Mouse (Mus musculus) gastrocnemius, adult 8-10 months (tissue): Measurements from ENCODE around the gene Bloc1s4. TPM values are rescaled to one million over a fixed set of nuclear protein-coding genes. Genes with fewer than 3 reads are reported as not detected.

Source experiments
- DNase-seq, 2 experiments: peaks; one replicate each; pipeline ENCODE4 v3.0.0; 2022; ENCODE audit warnings: low spot score in 2 of 2
- total RNA-seq, 4 experiments: library from RNA; stranded (reverse); gene quantifications; 2 replicates each; pipeline ENCODE4 v1.2.4; 2022

The Bloc1s4 gene
- 10 to 100 TPM in 1 of 4 experiments, 1 to 10 TPM in 3; 8.0 to 10.8 (median 9.0) TPM for total RNA-seq

DNA sequence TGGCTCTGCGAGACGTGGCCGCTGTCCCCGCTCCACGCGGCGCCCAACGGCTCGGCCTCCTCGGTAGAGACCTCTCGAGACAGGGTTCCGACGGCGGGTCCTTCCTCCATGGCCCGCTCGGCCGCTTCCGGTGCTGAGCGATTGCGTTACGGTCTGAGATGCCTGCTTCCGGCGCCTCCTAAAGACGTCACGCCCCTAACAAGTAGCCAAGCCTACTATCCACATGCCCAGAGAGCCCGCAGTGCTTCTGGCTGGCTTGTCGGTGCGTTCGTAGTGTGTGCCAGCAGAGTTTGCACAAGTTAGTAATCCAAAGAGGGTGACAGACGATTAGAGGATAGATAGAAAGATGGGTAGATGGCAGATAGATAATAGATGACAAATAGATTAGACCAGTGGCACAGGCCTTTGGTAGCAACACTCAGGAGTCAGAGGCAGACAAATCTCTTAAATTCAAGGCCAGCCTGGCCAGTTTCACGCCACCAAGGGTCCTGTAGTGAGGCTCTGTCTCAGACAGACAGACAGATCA is at the start of gene Bloc1s4:
Gene Bloc1s4 (minus strand): TSS at position 115 of the 526 bp plus-strand sequence.
- DNase-seq = peak; percentile 79 to 81

DNA sequence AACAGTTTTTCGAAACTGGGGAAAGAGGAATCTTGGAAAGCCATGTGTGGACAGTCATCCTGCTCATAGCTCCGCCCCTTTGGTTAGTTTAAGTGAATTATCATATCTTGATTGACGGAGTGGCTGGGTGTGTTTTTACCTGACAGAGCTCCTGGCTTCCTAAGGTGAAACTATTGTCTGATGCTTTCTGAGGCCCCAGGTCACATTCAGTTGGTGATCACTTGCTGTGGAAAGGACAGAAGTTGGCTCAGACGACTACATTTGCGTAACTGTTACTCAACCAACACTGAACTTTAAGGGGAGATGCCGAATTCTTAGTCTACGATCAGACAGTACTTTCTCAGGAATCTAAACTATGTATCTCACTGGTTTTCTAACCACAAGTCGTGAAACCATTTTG is 48.8 kb upstream of the Bloc1s4 start:
- no peak for DNase-seq

DNA sequence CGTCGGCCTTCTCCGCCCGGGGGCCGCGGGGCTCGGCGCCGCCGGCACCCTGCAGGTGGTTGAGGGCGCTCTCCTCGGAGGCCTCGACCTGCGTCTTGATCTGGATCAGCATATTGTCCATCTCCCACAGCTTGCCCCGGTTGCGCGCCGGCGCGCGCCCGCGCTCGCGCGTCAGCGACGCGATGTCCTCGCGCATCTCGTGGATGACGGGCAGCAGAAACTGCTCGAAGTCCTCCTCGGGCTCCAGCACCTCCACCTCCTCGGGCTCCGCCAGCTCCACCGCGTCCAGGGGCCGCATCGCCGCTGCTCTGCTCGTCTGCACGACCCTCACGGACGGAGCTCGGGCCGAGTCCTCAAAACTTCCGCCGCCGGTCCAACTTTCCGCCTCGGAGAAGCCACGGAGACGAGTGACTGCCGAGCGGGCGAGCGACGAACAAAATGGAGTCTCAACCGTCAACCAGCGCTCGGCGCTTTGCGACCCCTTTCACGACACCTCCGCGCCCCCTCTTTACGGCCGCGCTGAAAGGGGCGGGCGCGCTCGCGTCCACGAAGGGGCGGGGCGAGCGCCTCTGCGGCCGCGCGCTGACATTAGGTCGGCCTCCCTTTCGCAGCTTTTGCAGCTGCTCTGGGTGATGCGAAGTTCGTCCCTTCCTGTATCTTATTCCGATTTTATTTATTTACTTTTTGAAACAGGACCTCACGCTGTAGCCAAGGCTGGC is 48.0 kb upstream of the Bloc1s4 start, which contains the start of gene Mrfap1:
Gene Mrfap1 (minus strand): TSS at position 477 of the 719 bp plus-strand sequence.
- peak; percentile 85 to 90 for DNase-seq

- DNase-seq = peak; percentile 34 to 60
Measured at GRCm38 (mm10) chr5:36795647-36796295, 47.3 kb upstream of the Bloc1s4 start.

GRCm38 (mm10) chr5:36791861-36792260 is 43.4 kb upstream of the Bloc1s4 start:
- no peak for DNase-seq

DNA sequence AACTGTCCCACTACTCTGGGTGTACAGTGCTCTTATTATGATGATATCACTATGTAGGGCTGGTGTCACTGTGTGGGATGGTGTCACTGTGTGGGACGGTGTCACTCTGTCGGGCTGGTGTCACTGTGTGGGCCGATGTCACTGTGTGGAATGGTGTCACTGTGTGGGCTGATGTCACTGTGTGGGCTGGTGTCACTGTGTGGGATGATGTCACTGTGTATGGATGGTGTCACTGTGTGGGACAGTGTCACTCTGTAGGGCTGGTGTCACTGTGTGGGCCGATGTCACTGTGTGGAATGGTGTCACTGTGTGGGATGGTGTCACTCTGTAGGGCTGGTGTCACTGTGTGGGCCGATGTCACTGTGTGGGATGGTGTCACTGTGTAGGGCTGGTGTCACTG is 37.6 kb upstream of the Bloc1s4 start:
- DNase-seq = no peak

- DNase-seq = no peak
Measured at GRCm38 (mm10) chr5:36779512-36779911, 31.1 kb upstream of the Bloc1s4 start.

- no peak for DNase-seq
Measured at GRCm38 (mm10) chr5:36778901-36779300, 30.5 kb upstream of the Bloc1s4 start.

GRCm38 (mm10) chr5:36777186-36777585 is 28.7 kb upstream of the Bloc1s4 start:
- DNase-seq = no peak

DNA sequence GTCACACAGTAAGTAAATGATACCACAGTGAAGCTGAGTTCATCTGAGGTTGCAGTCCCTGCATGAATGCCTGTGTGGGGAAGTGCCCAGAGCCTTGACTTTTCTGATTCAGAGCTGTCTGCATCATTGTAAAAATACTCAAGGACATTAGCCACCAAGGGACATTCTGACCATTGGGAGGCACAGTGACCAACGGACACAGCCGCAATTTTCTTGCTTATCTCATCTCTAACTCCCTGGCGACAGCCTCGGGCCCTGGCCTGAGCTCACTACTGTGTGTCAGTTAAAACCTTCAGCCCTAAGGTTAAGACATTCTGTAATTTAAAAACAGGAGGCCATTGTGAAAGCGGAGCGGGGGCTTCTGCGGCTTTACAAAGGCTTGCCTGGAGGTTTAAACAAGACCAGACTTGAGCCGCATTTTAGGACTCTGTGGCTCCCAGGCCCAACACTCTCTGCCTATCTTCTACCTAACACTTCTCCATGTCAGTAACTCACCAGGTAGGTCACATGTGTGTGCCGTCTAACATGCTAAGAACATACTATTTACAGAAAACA is 27.6 kb upstream of the Bloc1s4 start:
- DNase-seq = no peak

- no peak for DNase-seq
Measured at GRCm38 (mm10) chr5:36775317-36775716, 26.9 kb upstream of the Bloc1s4 start.

DNA sequence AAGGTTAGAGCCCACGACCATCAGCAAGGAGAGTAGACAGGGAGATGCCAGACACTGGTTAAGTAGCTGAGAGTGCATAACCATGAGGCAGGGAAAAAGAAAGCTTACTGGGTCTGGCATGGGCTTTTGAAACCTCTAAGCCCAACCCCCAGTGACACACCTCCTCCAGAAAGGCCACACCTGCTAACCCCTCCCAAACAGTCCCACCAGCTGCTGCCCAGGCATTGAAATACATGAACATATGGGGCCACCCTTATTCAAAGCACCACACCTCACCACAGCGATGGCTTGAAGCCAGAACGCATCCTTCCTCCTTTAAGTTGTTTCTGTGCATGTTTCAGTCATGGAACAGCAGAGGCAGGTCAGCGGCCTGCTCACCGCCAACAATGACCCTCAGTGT is 24.1 kb upstream of the Bloc1s4 start:
- DNase-seq = no peak

DNA sequence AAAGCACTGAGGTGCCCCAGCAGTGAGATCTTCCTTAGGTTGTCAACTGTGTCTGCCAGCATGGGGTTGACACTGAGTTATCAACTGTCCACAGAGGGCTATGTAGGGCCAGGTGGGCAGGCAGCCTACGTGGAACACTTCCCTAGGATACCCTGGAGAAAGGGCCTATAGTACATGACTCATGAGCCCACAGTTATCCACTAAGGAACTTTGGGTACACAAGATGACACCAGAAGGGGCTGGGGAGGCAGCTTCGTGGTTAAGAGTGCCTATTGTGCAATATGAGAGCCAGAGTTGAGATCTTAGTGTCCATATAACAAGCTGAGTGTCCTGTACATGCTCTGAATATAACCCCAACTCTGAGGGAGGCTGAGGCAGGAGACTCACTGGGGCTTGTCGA is 21.2 kb upstream of the Bloc1s4 start:
- DNase-seq = no peak

DNA sequence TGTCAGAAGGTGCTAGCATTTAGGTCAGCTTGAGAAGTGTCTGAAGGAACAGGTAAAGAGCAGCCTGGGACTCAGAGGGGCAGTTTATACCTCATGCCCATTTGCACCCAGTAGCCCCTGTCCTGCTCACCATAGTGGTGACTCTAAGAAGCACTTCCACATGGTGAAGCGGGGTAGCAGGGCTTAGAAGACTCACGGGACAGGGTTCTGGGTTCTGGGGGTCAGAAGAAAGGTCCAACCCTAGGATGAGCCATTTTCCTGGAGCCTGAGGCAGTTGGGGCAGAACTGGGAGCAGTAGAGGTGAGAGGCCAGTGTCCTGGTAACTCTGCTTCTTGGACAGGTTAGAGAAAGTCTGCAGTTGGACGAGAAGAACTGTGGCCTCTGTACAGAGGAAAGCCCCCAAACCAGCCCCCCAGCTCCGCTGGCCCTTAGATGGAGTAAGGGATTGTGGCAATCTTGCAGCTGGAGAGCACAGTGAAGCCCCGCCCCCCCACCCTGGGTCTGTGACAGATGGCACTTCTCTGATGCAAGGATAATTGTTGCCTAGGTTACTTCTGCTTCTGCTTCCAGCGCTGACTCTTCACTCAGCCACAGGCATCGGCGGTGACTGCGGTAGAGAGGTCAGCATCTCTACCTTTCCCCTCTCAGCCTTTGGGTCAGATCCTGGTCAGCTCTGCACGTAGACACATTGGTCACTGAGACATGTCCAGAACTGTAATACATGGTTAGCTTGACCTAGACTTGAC is 18.7 kb upstream of the Bloc1s4 start:
- no peak for DNase-seq

GRCm38 (mm10) chr5:36759848-36760247 is 11.4 kb upstream of the Bloc1s4 start:
- DNase-seq = no peak

DNA sequence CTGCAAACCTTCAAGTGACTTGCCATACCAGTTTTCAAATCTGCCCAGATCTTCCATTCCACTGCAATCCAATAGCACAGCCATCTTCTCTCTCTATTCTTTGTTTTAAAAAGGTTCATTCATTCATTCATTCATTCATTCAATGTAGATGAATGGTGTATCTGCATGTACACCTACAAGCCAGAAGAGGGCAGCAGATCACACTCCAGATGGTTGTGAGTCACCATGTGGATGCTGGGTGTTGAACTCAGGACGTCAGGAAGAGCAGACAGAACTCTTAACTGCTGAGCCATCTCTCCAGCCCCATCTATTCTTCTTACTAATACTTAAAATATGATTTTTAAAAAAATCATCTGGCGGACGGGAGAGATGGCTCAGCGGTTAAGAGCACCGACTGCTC is 8.6 kb upstream of the Bloc1s4 start:
- DNase-seq = no peak

GRCm38 (mm10) chr5:36750119-36751078 is 1.9 kb upstream of the Bloc1s4 start:
- no peak for DNase-seq

- no peak for DNase-seq
Measured at GRCm38 (mm10) chr5:36747794-36748535, 485 bp downstream of the Bloc1s4 start.

GRCm38 (mm10) chr5:36747071-36747470 is 1.4 kb downstream of the Bloc1s4 start:
- no peak for DNase-seq
